Mouse (Mus musculus) kidney, postnatal 14 days (tissue): ENCODE results near the gene Mmp14.

Experiments
- DNase-seq: peaks from one replicate; pipeline ENCODE4 v3.0.0; 2022; ENCODE audit warnings: mixed read lengths

The Mmp14 gene

GRCm38 (mm10) chr14:54435194-54435918 is 3.9 kb downstream of the Mmp14 start:
- DNase-seq: no peak

- DNase-seq: no peak
Observed at GRCm38 (mm10) chr14:54439155-54439554, 7.7 kb downstream of the Mmp14 start.

GRCm38 (mm10) chr14:54439610-54440009 is 8.2 kb downstream of the Mmp14 start:
- no peak for DNase-seq

GRCm38 (mm10) chr14:54440538-54440937 is 9.1 kb downstream of the Mmp14 start:
- DNase-seq: no peak

GRCm38 (mm10) chr14:54441365-54441764 is 10.0 kb downstream of the Mmp14 start:
- no peak for DNase-seq

GRCm38 (mm10) chr14:54442548-54442947 is 11.1 kb downstream of the Mmp14 start:
- no peak for DNase-seq

DNA sequence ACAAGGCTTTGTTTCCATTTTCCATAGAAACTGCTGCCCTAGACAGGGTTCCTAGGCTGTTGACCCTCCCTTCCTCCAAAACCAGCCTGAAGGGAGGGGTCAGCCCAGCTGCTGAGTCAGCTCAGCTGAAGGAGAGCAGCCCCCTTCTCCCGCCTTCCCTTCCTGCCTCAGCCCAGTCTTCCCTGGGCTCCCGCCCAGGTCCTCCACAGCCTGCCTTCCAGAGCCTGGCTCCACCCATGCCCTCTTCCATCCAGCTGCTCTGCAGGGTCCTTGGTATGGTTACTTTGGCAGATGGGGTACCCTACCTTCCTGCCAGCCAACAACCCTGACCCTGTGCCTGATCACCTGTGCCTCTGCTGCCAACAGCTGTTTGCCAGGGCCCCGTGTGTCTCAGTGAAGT is 11.8 kb downstream of the Mmp14 start:
- peak; percentile 55 for DNase-seq

DNA sequence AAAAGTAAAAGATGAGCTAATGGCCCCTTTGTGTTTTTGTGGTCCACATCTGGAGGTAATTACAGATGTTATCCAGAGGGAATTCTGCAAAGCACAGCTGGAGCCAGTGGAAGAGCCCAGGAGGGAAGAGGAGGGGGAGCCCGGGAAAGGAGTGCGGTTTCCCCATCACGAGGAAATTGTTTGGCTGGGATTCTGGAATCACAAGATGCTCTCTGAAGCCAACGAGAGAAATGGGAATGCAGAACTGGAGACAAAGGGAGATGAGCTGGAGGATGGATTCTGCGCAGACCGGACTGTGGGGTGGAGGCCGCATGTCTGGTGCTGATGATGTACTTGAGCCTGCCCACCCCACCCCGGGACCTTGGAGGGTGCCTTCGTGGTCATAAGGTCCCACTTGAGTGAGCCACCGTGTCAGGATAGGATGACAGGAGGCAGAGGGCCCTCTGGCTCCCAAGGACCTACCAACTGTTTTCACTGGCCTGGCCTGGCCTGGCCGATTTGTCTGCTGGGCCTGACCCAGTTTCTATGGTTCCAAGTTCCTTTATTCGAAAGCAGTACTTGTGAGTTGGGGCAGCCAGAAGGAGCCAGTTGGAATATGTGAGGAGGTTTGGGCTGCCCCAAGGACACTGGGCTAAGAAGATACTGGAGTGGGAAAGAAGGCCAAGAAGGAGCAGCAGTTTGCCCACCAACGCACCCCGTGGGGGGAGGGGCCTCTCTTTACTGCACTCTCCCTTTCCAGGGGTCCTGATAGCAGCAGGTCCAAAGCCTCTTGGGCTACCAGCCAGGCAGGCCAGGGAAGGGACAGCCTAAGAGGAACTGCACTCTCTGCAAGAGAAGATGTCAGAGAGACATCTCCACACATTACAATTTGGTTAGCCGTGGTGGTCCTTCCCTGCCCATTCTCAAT is 12.6 kb downstream of the Mmp14 start:
- peak; percentile 49 for DNase-seq

GRCm38 (mm10) chr14:54445476-54445875 is 14.1 kb downstream of the Mmp14 start:
- DNase-seq: no peak

DNA sequence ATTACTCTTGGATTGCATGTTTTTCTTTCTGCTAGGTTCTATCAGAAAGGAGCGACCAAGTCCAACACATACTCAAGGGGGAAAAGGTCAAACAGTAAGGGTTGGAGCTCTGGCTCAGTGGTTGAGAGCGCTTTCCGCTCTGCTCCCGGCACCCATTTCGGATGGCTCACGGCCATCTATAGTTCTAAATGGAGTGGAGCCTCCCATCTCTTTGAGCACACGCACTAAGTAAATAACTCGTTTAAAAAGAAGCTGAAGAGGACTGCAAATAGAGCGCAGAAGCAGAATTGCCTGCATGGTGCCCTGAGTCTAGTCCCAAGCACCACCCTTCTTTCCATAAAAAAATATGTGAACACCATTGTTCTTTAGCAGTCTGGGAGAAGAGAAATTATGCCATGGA is 22.2 kb downstream of the Mmp14 start:
- no peak for DNase-seq

DNA sequence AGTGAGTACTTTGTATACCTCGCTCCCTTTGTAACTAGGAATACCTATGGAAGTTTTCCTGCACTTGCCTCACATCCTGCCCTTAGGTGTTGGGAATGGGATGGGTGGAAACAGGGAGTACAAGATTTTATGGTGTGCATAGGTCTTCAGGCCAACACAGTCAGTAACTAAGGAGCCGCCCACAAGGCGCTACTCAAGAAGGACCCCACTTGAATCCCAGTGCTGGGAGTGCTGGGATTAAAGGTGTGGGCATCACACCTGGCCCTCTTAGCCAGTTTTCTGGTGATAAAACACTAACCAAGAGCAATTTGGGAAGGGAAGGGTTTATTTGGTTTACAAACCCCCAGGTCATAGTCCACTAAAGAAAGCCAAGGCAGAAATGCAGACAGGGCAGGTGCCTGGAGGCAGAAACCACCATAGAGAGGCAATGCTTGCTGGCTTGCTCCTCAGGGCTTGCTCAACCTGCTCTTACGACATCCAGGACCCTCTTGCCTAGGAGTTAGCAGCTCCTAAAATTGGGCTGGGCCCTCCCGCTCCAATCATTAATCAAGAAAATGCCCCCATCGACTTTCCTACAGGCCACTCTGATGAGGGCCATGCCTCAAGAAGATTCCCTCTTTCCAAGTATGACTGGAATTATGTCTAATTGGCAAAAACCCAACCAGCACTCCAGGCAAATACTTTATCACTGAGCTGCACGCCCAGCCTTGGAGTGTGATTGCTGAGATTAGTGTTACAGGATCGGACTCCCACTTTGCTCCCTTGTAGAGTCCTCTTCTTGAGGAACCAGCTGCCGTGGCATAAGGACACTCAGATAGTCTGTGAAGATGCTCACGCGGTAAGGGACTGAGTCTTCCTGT is 23.5 kb downstream of the Mmp14 start:
- DNase-seq: no peak

DNA sequence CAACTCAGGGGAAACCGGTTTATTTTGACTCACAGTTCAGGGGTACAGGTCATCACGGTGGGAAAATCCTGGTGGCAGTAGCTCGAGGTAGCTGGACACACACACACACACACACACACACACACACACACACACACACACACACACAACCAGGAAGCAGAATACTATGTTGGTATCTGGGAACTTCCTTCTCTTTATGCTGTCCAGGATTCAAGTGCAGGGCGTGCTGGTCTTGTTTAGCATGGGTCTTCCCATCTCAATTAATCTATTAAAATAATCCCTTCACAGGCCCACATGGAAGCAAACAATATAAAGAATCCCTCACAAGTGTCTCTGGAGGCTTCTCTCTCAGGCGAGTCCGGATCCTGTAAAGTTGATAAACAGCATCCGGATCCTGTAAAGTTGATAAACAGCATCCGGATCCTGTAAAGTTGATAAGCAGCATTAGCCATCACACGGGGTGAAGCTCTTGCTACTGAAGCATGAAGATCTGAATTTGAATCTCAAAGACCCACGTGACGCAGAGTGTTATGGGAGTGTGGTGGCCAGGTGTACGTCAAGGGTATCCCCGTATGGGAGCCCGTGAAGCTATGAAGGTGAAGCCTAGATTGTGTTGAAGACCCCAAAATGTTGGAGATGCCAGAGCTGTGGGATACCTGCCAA is 26.6 kb downstream of the Mmp14 start:
- no peak for DNase-seq

GRCm38 (mm10) chr14:54462146-54462545 is 30.7 kb downstream of the Mmp14 start:
- no peak for DNase-seq

DNA sequence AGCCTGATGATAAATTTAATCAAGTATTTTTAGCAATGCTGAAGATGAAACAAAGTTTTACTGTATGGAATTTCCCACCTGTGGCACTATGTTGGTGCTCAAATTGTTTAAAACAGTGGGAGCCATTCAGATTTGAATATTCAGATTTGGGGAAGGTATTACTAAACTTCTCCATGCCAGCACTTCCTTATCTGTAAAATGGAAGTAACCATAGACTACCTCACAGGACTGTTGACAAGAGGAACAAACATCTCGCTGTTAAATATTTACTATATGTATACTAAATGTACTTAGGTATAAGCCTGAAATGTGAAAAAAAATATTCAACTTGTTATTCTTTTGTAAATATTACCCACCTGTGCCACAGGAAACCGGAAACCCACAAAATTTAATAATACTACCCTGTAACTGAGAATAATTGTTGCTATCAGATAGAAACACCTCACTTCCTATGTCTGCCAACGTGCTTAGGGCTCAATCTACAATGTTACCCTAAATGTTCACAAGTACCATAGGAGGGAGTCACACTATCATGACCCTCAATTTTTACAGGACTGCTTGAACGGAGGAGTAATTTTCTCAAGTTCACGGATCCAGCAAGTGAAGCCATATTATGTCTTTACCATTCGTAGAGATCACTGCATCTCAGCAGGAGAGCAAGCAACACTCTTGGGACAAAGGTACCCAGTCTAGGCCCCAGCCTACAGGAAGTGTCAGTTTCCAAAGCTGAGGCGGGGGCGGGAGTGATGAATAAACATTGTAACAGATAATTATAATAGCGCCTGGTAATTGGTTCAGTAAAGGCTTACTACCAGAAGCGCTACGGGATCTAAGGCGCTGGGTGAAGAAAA is 31.9 kb downstream of the Mmp14 start:
- no peak for DNase-seq

DNA sequence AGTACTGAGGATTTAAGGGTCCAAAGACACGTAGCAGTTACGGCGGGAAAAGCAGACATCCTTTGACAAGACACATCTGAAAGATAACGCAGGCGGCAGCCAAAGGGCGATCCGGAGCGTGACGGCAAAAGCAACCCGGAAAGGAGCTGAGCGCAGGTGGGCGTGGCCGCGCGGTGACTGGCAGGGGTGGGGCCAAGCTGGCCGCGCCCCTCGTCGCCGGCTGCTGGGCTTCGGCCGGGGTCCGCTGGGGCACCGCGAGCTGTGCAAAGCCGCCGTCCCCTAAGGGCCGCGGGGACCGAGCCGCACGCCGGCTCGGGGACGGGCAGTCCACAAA is 32.5 kb downstream of the Mmp14 start, which contains the start of gene Lrp10:
Gene Lrp10, plus strand, starts transcription at position 179 of the 334 bp plus-strand sequence.
- DNase-seq: peak; percentile 94

DNA sequence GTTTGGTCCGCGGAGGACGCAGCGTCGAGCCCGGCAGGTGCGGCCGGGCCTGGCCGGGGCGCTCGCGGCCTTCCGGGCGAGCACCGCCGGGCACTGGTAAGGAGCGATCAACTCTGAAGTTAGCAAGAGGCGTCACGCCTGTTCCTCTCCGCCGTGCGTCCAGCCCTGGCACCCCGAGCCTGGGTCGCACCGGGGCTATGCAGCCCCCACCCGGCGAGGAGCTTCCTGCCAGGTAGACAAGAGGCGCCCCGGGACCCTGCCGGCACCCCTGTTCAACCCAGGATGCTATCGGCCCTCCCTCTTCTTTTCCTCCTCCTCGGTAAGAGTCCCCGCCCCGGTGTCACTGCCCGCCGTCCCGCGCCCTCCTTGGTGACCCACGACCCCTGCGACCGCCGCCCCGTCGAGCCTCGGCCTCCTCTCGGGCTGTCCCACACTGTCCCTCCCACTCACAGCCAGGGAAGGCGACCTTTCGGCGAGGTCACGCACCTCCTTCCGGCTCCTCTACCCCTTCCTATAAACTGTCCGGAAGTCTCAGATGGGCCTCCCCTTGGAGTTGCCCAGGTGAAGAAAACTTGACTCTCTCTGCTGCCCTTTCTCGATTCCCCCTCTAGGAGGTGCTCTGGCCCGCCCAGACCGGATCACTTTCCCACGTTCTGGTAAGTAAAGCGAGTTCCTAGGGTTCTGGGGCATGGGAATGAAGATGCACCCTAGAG is 33.0 kb downstream of the Mmp14 start:
- DNase-seq: peak; percentile 84

DNA sequence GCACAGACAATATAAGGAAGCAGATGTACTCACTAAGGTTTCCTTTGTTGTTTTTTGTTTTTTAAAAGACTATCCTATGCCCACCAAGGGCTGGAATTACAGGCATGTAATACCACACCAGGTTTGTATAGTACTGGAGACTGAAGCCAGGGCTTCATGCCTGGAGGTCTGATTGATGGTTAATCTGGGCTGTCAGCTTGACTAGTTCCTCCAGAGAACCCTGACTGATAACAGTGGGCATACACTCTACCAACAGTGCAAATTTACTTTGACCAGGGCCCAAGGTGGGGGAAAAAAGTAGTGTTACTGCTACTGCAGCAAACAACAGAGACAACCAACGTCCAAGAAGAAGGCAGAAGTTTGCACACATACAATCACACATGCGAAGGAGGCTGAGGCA is 40.1 kb downstream of the Mmp14 start:
- no peak for DNase-seq

DNA sequence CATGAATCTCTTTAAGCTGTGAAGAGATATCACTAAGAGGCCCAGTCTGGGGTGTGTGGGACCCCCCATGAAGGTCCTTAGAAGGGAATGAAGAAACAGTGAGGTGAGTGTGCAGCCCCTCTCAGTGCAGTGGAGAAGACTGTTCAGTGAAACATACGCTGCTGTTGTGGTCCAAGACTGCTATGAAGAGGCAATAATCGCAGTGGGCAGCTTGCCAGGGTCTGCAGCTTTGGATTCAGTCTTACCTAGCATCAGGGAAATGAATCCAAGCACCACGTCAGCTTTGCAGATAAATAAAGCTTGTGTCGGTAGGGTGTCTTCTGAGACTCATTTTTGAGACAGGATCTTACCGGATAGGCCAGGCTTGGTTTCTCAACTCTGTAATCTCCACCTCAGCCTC is 41.3 kb downstream of the Mmp14 start:
- DNase-seq: no peak

- no peak for DNase-seq
Observed at GRCm38 (mm10) chr14:54474744-54475143, 43.3 kb downstream of the Mmp14 start.

GRCm38 (mm10) chr14:54475941-54476844 is 44.8 kb downstream of the Mmp14 start, which contains the start of gene Rem2:
Rem2 (plus strand) TSS chr14:54476100.
- DNase-seq: peak; percentile 69
